Mouse (Mus musculus): Measurements from ENCODE around the gene Ankrd6. TPM values are rescaled to one million over a fixed set of nuclear protein-coding genes. Genes with fewer than 3 reads are reported as not detected.

Gene Ankrd6
- polyA plus RNA-seq, 1 experiment from 2014 or later = 3.0 TPM

DNA sequence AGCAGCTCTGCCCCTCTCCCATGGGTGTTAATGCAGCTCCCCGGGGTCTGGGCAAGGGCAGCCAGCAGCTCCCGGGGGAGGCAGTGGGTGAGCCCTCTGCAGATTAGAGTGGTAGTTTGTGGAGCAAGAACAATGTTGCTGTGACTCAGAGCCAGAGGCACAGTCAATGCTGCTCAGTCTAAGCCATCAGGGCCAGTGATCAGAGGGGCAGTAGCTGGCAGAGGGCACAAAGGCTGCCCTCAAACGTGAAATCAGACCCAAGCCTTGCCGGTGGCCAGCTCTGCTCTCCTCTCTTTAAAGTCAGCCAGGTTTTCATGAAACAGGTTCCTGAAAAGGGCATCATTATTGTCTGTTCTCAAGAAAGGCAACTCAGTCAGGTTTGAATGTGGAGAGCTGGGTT is 11.1 kb downstream of the Ankrd6 start:
- H3K27me3 ChIP-seq (replicated peaks; ENCODE audit: control insufficient read depth, insufficient read depth, low read length) = no peaks in the 10 kb centered on the region
- H3K4me2 ChIP-seq = no peak overlapping the region
- no peaks in the 10 kb centered on the region for H3K9me3 ChIP-seq (ENCODE audit: control insufficient read depth, low read length)
- H3K9ac ChIP-seq (ENCODE audit: low read depth, low read length) = no peak overlapping the region
- H3K4me3 ChIP-seq (ENCODE audit: low read depth, low read length) = no peak overlapping the region
- peaks cover 4% of the 10 kb centered on the region; the same call in 1 of the 2 replicates for H3K4me1 ChIP-seq (replicated peaks; ENCODE audit: control insufficient read depth, insufficient read depth, low read length)
- no peak overlapping the region for H3K27ac ChIP-seq (ENCODE audit: low read depth, low read length)
- no peak for DNase-seq (ENCODE audit: low spot score)
- ATAC-seq (replicated peaks; ENCODE audit: low FRiP score) = no peak
- WGBS = 49% methylated on average over 4 of the region's 4 CpGs
- no peaks in the 10 kb centered on the region for H3K36me3 ChIP-seq (ENCODE audit: control insufficient read depth, insufficient read depth, low read length)

DNA sequence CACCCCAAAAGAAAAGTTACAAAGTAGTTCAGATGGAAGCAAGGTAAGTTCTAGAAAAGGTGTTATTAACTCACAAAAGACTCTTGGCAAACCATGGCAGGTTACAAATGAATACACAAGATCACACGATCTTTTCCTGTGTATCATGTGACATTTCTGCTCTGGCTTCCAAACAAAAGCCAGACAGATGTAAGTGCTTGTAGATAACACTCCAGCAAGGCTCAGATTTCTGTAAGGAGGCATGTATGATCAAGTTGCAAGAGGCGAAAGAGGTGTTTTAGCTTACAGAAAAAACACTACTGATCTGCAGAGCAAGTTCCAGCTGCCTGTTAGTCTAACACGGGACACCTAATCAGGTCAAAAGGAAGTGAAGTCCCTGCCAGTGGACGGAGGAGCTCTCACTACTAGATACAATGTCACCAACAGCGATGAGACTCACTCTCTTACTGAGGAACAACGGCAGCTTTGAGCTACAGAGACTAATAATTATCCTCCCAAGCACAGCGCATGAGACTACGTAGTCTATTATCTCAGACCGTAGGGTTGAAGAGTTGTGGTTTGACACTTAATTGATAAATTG is 13.8 kb downstream of the Ankrd6 start:
- no peak overlapping the region for H3K4me3 ChIP-seq (ENCODE audit: low read depth, low read length)
- H3K4me1 ChIP-seq (replicated peaks; ENCODE audit: control insufficient read depth, insufficient read depth, low read length) = peaks cover 4% of the 10 kb centered on the region; the same call in 1 of the 2 replicates
- no peaks in the 10 kb centered on the region for H3K36me3 ChIP-seq (ENCODE audit: control insufficient read depth, insufficient read depth, low read length)
- no peak overlapping the region for H3K9ac ChIP-seq (ENCODE audit: low read depth, low read length)
- ATAC-seq (replicated peaks; ENCODE audit: low FRiP score) = no peak
- H3K27ac ChIP-seq (ENCODE audit: low read depth, low read length) = no peak overlapping the region
- no peak overlapping the region for H3K4me2 ChIP-seq
- H3K9me3 ChIP-seq (ENCODE audit: control insufficient read depth, low read length) = no peaks in the 10 kb centered on the region
- DNase-seq (ENCODE audit: low spot score) = no peak
- H3K27me3 ChIP-seq (replicated peaks; ENCODE audit: control insufficient read depth, insufficient read depth, low read length) = no peaks in the 10 kb centered on the region
- WGBS = 32% methylated on average over 9 of the region's 9 CpGs

DNA sequence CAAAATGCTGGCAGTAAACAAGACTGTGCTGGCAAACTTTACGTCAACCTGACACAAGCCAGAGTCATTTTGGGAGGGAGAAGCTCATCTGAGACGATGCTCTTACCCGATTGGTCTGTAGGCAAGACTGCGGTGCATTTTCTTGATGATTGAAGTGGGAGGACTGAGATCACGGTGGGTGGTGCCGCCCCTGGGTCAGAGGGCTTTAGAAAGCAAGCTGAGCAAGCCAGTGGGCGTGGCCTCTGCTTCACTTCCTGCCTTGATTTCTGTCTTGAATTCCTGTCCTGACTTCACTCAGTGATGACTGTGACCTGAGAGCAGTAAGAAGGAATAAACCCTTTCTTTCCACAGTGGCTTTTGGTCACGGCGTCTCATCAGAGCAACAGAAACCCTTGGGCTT is 18.6 kb downstream of the Ankrd6 start:
- Histone ChIP-seq H3K4me3 (ENCODE audit: low read depth, low read length) (no peak overlapping the region), H3K4me1 (replicated peaks; ENCODE audit: control insufficient read depth, insufficient read depth, low read length) (peaks cover 4% of the 10 kb centered on the region; the same call in 1 of the 2 replicates), H3K4me2 (no peak overlapping the region), H3K36me3 (ENCODE audit: control insufficient read depth, insufficient read depth, low read length) (no peaks in the 10 kb centered on the region), H3K9me3 (ENCODE audit: control insufficient read depth, low read length) (no peaks in the 10 kb centered on the region), H3K27ac (ENCODE audit: low read depth, low read length) (no peak overlapping the region), H3K27me3 (replicated peaks; ENCODE audit: control insufficient read depth, insufficient read depth, low read length) (no peaks in the 10 kb centered on the region), H3K9ac (ENCODE audit: low read depth, low read length) (no peak overlapping the region)
- ATAC-seq (replicated peaks; ENCODE audit: low FRiP score) (no peak), DNase-seq (ENCODE audit: low spot score) (no peak)
- WGBS = 53% methylated on average over 9 of the region's 9 CpGs

DNA sequence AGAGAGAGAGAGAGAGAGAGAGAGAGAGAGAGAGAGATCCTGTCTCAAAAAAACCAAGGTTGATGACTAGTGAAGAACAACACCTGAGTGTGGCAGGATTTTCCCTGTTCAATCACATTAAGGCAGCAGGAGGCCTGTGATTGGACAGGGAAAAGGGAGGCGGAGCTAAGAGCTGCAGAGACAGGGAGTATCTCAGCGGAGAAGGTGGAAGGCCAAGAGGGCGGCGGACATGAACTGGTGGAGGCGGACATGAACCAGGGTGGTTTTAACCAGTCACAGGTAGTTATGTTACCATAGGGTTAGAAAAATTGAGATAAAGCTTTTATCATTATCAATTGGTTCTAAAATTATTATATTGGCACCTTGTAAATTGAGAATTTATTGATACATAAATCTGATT is 20.9 kb downstream of the Ankrd6 start:
- no peak for ATAC-seq (replicated peaks; ENCODE audit: low FRiP score)
- no peak for DNase-seq (ENCODE audit: low spot score)
- Histone ChIP-seq H3K9ac (ENCODE audit: low read depth, low read length) (no peak overlapping the region), H3K36me3 (ENCODE audit: control insufficient read depth, insufficient read depth, low read length) (no peaks in the 10 kb centered on the region), H3K4me2 (no peak overlapping the region), H3K9me3 (ENCODE audit: control insufficient read depth, low read length) (no peaks in the 10 kb centered on the region), H3K4me1 (replicated peaks; ENCODE audit: control insufficient read depth, insufficient read depth, low read length) (no peaks in the 10 kb centered on the region; the same call in 1 of the 2 replicates), H3K27ac (ENCODE audit: low read depth, low read length) (no peak overlapping the region), H3K27me3 (replicated peaks; ENCODE audit: control insufficient read depth, insufficient read depth, low read length) (no peaks in the 10 kb centered on the region), H3K4me3 (ENCODE audit: low read depth, low read length) (no peak overlapping the region)
- WGBS = 90% methylated on average over 5 of the region's 5 CpGs

DNA sequence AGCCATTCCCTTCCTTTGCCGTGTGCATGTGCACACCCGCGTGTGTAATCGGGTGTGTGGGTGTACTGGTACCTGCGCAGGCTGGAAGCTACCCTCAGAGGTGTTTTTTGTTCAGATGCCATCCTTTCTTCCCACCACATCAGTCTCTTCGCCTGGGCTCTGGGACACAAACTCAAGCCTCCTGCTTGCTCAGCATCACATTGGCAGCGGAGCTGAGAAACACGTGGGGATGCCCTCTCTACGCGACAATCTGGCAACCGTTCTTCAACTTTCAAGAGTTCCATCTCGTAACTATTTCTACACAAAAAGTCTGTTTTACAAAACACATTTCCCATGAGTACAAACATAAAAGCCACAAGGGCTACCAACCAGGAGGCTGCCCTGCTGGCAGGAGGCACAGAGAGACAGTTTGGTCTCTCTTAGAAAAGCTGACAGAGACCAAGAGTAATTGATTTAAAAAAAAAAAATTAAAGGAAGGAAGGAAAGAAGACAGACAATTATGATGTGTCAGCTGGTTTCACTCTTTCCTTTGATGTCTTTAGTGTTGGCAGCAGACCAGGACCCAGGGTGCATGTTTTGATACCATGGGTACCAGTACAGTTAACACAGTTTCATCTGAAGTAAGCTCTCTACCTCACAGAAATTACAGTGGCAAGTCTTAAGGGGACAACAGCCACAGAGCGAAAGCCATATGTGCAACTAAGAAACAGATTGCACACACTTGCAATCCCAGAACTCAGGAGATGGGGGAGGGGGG is 21.8 kb downstream of the Ankrd6 start:
- Histone ChIP-seq H3K4me3 (ENCODE audit: low read depth, low read length) (no peak overlapping the region), H3K9me3 (ENCODE audit: control insufficient read depth, low read length) (no peaks in the 10 kb centered on the region), H3K4me2 (no peak overlapping the region), H3K4me1 (replicated peaks; ENCODE audit: control insufficient read depth, insufficient read depth, low read length) (no peaks in the 10 kb centered on the region; the same call in 1 of the 2 replicates), H3K27me3 (replicated peaks; ENCODE audit: control insufficient read depth, insufficient read depth, low read length) (no peaks in the 10 kb centered on the region), H3K9ac (ENCODE audit: low read depth, low read length) (no peak overlapping the region), H3K27ac (ENCODE audit: low read depth, low read length) (no peak overlapping the region), H3K36me3 (ENCODE audit: control insufficient read depth, insufficient read depth, low read length) (no peaks in the 10 kb centered on the region)
- DNase-seq (ENCODE audit: low spot score) (no peak), ATAC-seq (replicated peaks; ENCODE audit: low FRiP score) (no peak)
- WGBS = 94% methylated on average over 13 of the region's 13 CpGs

DNA sequence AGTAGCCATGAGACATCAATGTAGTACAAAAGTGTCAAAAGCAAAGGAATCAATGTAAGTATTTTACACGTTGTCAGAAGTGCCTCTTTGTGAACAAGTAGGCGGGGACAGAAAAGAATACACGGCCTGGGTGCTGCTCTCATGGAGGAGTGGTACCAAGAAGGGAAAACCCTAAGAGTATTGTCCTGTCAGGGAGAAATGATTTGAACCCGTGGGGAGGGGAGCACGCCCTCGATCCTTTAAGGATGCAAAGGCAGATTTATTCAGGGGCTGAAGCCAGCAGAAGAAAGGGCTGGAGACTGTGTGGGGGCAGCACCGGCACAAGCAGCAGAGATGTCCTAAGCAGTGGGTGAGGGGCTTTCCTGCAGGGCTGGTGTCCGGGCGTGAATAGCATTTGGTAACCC is 26.7 kb downstream of the Ankrd6 start:
- ATAC-seq (replicated peaks; ENCODE audit: low FRiP score) (no peak), DNase-seq (ENCODE audit: low spot score) (no peak)
- Histone ChIP-seq H3K27me3 (replicated peaks; ENCODE audit: control insufficient read depth, insufficient read depth, low read length) (peaks cover 8% of the 10 kb centered on the region; the same call in 1 of the 2 replicates), H3K9ac (ENCODE audit: low read depth, low read length) (no peak overlapping the region), H3K4me1 (replicated peaks; ENCODE audit: control insufficient read depth, insufficient read depth, low read length) (no peaks in the 10 kb centered on the region), H3K4me3 (ENCODE audit: low read depth, low read length) (no peak overlapping the region), H3K9me3 (ENCODE audit: control insufficient read depth, low read length) (no peaks in the 10 kb centered on the region), H3K27ac (ENCODE audit: low read depth, low read length) (no peak overlapping the region), H3K36me3 (ENCODE audit: control insufficient read depth, insufficient read depth, low read length) (no peaks in the 10 kb centered on the region), H3K4me2 (no peak overlapping the region)
- WGBS = 50% methylated on average over 9 of the region's 9 CpGs

DNA sequence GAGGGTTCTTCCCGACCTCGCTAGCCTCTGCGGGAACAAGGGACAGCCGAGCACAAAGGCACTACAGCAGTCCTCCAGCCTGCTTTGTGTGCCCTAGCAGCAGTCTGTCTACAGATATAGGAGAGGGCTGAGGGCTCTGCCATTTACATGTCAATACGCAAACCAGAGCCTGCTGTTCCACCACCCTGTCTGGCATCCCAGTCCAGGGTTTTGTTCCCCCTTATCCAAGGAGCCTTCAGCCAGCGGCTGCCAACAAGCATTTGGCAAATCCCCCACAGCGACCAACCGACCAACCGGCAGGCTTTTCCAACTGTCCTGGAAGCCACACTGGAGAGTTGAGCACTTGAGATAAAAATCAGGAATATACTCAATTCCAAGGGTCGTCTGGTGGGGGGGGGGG is 27.2 kb downstream of the Ankrd6 start:
- H3K4me3 ChIP-seq (ENCODE audit: low read depth, low read length) = no peak overlapping the region
- no peak for DNase-seq (ENCODE audit: low spot score)
- H3K4me1 ChIP-seq (replicated peaks; ENCODE audit: control insufficient read depth, insufficient read depth, low read length) = no peaks in the 10 kb centered on the region
- H3K9me3 ChIP-seq (ENCODE audit: control insufficient read depth, low read length) = no peaks in the 10 kb centered on the region
- H3K36me3 ChIP-seq (ENCODE audit: control insufficient read depth, insufficient read depth, low read length) = no peaks in the 10 kb centered on the region
- H3K4me2 ChIP-seq = no peak overlapping the region
- H3K9ac ChIP-seq (ENCODE audit: low read depth, low read length) = no peak overlapping the region
- H3K27ac ChIP-seq (ENCODE audit: low read depth, low read length) = no peak overlapping the region
- WGBS = 16% methylated on average over 10 of the region's 10 CpGs
- peaks cover 8% of the 10 kb centered on the region; the same call in 1 of the 2 replicates for H3K27me3 ChIP-seq (replicated peaks; ENCODE audit: control insufficient read depth, insufficient read depth, low read length)
- no peak for ATAC-seq (replicated peaks; ENCODE audit: low FRiP score)

DNA sequence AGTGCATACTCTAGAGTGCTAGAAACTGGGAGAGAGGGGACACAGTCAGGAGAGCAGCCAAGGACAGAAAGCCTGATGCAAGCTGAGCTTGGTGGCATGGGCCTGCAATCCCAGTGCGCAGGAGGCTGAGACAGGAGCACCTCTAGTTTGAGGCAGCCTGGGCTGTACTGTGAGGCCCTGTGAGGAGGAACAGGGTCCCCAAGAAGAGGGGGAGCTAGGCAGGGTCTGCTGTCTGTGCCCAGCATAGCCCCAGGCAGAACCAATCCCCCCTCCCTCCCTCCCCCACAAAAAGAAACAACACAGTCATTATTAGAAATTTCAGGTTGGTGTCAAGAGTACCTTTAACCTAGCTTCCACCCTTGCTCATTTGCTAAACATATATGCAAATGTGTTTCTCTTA is 27.8 kb downstream of the Ankrd6 start:
- ATAC-seq (replicated peaks; ENCODE audit: low FRiP score) = no peak

DNA sequence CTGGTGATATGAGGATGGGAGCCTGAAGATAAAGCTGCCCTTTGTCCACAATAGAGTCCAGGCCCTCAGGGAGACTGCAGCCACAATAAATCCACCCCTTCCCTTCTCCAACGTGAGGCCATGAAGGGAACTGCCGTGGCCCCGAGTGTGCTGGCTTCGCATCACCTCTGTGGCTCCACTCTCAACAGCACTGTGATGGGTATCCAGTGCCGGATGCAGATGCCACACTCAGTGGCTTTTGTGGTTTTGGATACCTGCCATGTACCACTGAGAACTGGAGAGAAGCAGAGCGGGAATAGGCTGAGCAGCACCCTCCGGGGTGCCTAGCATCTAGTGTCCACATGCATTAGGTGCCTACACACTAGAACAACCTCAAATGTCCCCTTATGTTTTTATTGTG is 29.8 kb downstream of the Ankrd6 start:
- 75% methylated on average over 7 of the region's 7 CpGs for WGBS
- no peaks in the 10 kb centered on the region for H3K36me3 ChIP-seq (ENCODE audit: control insufficient read depth, insufficient read depth, low read length)

More for the DNA sequence above, 27.8 kb downstream of the Ankrd6 start:
- Histone ChIP-seq H3K27me3 (replicated peaks; ENCODE audit: control insufficient read depth, insufficient read depth, low read length) (peaks cover 8% of the 10 kb centered on the region; the same call in 1 of the 2 replicates), H3K9me3 (ENCODE audit: control insufficient read depth, low read length) (no peaks in the 10 kb centered on the region), H3K27ac (ENCODE audit: low read depth, low read length) (no peak overlapping the region), H3K4me2 (no peak overlapping the region), H3K36me3 (ENCODE audit: control insufficient read depth, insufficient read depth, low read length) (no peaks in the 10 kb centered on the region), H3K4me1 (replicated peaks; ENCODE audit: control insufficient read depth, insufficient read depth, low read length) (no peaks in the 10 kb centered on the region), H3K4me3 (ENCODE audit: low read depth, low read length) (no peak overlapping the region), H3K9ac (ENCODE audit: low read depth, low read length) (no peak overlapping the region)
- WGBS = 68% methylated on average over 1 of the region's 1 CpGs
- no peak for DNase-seq (ENCODE audit: low spot score)

More for the DNA sequence above, 29.8 kb downstream of the Ankrd6 start:
- Histone ChIP-seq H3K27me3 (replicated peaks; ENCODE audit: control insufficient read depth, insufficient read depth, low read length) (peaks cover 8% of the 10 kb centered on the region; the same call in 1 of the 2 replicates), H3K27ac (ENCODE audit: low read depth, low read length) (no peak overlapping the region), H3K4me1 (replicated peaks; ENCODE audit: control insufficient read depth, insufficient read depth, low read length) (peaks cover 7% of the 10 kb centered on the region), H3K4me2 (no peak overlapping the region), H3K9me3 (ENCODE audit: control insufficient read depth, low read length) (no peaks in the 10 kb centered on the region), H3K4me3 (ENCODE audit: low read depth, low read length) (no peak overlapping the region), H3K9ac (ENCODE audit: low read depth, low read length) (no peak overlapping the region)
- DNase-seq (ENCODE audit: low spot score) (no peak), ATAC-seq (replicated peaks; ENCODE audit: low FRiP score) (no peak)

All from liver, embryonic 11.5 days (tissue).